Mouse (Mus musculus) bone marrow macrophage, adult 2 months (primary cell): ENCODE data around the gene Lss.

ENCODE experiments used
- CTCF ChIP-seq: IDR thresholded peaks from 2 replicates; pipeline ENCODE4 v1.5.1; 2012; ENCODE audit warnings: low read depth, mild to moderate bottlenecking, low read length, moderate library complexity
- POLR2A ChIP-seq: IDR thresholded peaks from 2 replicates; pipeline ENCODE4 v1.6.1; 2012; ENCODE audit warnings: mild to moderate bottlenecking, low read depth, low read length, borderline replicate concordance

- TF ChIP-seq CTCF (no peak), POLR2A (no peak)
These were observed 38.8 kb downstream of the Lss start for GRCm38 (mm10) chr10:76569996-76570685.
